Mouse (Mus musculus): ENCODE results near the gene Gm597. TPM values are rescaled to one million over a fixed set of nuclear protein-coding genes. Genes with fewer than 3 reads are reported as not detected.

The Gm597 gene
- not detected in 2 replicates for polyA plus RNA-seq (2012; rRNA removed)

GRCm38 (mm10) chr1:28780152-28780551 is at the start of gene Gm597:
Gene Gm597, minus strand, starts transcription at chr1:28780252.
- TF ChIP-seq POLR2A (IDR thresholded peaks at IDR 0.05; ENCODE audit: extremely low read depth, insufficient read depth, low read length), result no peak
- TF ChIP-seq CTCF (IDR thresholded peaks at IDR 0.05; ENCODE audit: extremely low read depth, insufficient read depth, low read length), result no peak
- no peak within 1 kb of the TSS for H3K27ac ChIP-seq (ENCODE audit: insufficient read depth, low read length)
- H3K4me3 ChIP-seq (ENCODE audit: insufficient read depth, low read length), result no peak within 1 kb of the TSS
- H3K4me1 ChIP-seq (ENCODE audit: control insufficient read depth, insufficient read depth, low read length), result no peaks in the 10 kb centered on the region

DNA sequence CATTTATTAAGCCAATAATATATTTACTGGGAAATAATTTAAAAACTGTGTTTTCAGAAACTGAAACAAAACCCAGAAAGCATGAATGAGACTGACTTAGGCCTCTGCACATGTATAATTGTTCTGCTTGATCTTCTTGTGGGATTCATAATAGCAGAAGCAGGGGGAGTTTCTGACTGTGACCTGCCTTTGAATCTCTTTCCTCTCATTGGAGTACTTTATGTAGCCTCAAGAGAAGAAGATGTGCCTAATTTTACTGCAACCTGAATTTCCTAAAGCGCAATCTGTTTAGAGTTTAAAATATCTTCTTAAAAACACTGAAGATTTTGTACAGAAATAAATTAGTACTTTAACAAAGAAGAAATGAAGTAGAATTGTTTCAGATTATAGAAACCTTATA is 27.6 kb upstream of the Gm597 start:
- no peak overlapping the region for H3K4me3 ChIP-seq (ENCODE audit: insufficient read depth, low read length)
- no peak overlapping the region for H3K27ac ChIP-seq (ENCODE audit: insufficient read depth, low read length)
- no peak for TF ChIP-seq CTCF (IDR thresholded peaks at IDR 0.05; ENCODE audit: extremely low read depth, insufficient read depth, low read length)
- TF ChIP-seq POLR2A (IDR thresholded peaks at IDR 0.05; ENCODE audit: extremely low read depth, insufficient read depth, low read length), result no peak
- H3K4me1 ChIP-seq (ENCODE audit: control insufficient read depth, insufficient read depth, low read length), result no peaks in the 10 kb centered on the region

DNA sequence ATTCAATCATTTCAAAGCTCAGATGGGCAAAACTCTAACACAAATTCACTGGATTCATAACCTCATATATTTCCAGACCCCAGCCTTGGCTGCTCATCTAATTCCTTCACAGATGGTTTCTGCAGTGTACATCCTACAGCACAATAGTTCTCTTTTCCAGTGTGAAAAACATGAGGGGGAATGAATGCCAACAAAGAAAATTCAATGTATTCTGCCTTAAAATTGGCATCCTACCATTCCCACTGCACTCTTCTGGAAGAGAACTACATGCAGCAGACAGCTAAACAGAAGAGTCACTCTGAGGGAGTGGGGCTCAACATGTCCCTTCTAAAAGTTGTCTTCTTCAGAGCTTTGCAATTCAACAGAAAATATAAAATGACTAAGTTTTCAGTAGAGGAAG is 26.6 kb upstream of the Gm597 start:
- Histone ChIP-seq H3K4me3 (ENCODE audit: insufficient read depth, low read length) (no peak overlapping the region), H3K4me1 (ENCODE audit: control insufficient read depth, insufficient read depth, low read length) (no peaks in the 10 kb centered on the region), H3K27ac (ENCODE audit: insufficient read depth, low read length) (no peak overlapping the region)
- no peak for TF ChIP-seq CTCF (IDR thresholded peaks at IDR 0.05; ENCODE audit: extremely low read depth, insufficient read depth, low read length)
- TF ChIP-seq POLR2A (IDR thresholded peaks at IDR 0.05; ENCODE audit: extremely low read depth, insufficient read depth, low read length), result no peak

GRCm38 (mm10) chr1:28800881-28801280 is 20.8 kb upstream of the Gm597 start:
- Histone ChIP-seq H3K4me1 (ENCODE audit: control insufficient read depth, insufficient read depth, low read length) (no peaks in the 10 kb centered on the region), H3K4me3 (ENCODE audit: insufficient read depth, low read length) (no peak overlapping the region), H3K27ac (ENCODE audit: insufficient read depth, low read length) (no peak overlapping the region)
- no peak for TF ChIP-seq POLR2A (IDR thresholded peaks at IDR 0.05; ENCODE audit: extremely low read depth, insufficient read depth, low read length)
- no peak for TF ChIP-seq CTCF (IDR thresholded peaks at IDR 0.05; ENCODE audit: extremely low read depth, insufficient read depth, low read length)

All from cortical plate, adult 2 months (tissue).